Mouse (Mus musculus) myocyte (in vitro differentiated cells): Measurements from ENCODE around the gene Capn10.

ENCODE experiments used
- MAX ChIP-seq: IDR thresholded peaks from one replicate; pipeline ENCODE4 v1.6.1; 2011; ENCODE audit warnings: low read depth, mild to moderate bottlenecking, control low read depth
- MYOG ChIP-seq, 3 experiments: IDR thresholded peaks; one replicate each; pipeline ENCODE4 v1.6.1; 2011; ENCODE audit warnings: control low read depth in 2 of 3, low read depth in 2 of 3, mild to moderate bottlenecking in 2 of 3; ENCODE audit not compliant: insufficient read length in 2 of 3, control insufficient read depth in 1 of 3, insufficient read depth in 1 of 3
- POLR2A ChIP-seq: IDR thresholded peaks from one replicate; pipeline ENCODE4 v1.6.1; 2011; ENCODE audit warnings: low read depth, mild to moderate bottlenecking, control low read depth, moderate library complexity; ENCODE audit not compliant: insufficient read length
- REST ChIP-seq: IDR thresholded peaks from one replicate; pipeline ENCODE4 v1.6.1; 2011; ENCODE audit warnings: mild to moderate bottlenecking, control low read depth, moderate library complexity; ENCODE audit not compliant: insufficient read depth, insufficient read length
- TCF3 ChIP-seq: IDR thresholded peaks from one replicate; pipeline ENCODE4 v1.6.1; 2011; ENCODE audit warnings: low read depth, control low read depth; ENCODE audit not compliant: insufficient read length

GRCm38 (mm10) chr1:92950607-92951006 is 16.4 kb downstream of the Capn10 start, which contains the start of gene Gpr35:
- TF ChIP-seq POLR2A (no peak), REST (no peak), TCF3 (no peak), MAX (no peak), MYOG (IDR thresholded peaks at IDR 0.05; ENCODE audit: control insufficient read depth in 1 of 3, insufficient read depth in 1 of 3, insufficient read length in 2 of 3, low read depth in 2 of 3) (no peak)
